Mouse (Mus musculus) liver, postnatal 0 days (tissue): ENCODE measurements at regions not wholly inside any gene's neighbourhood (a gene's known extent, or its start where the extent isn't known, plus 50 kb on each side); places are given as distances from the start of the nearest gene placed in this dataset.

Source experiments
- ATAC-seq: fragments of 200-750 bp; cut with Nextera tagmentation; 2 replicates; pipeline ENCODE4 v1.8.0; 2017; ENCODE audit warnings: mild to moderate bottlenecking, moderate library complexity
- DNase-seq: peaks from one replicate; pipeline ENCODE4 v3.0.0-alpha.2; 2016
- H3K27ac ChIP-seq: fragments of 300-500 bp; sonication (generic); 2 replicates; pipeline ENCODE4 v1.5.1; 2014; ENCODE audit warnings: antibody characterized with exemption, moderate library complexity, mild to moderate bottlenecking, low read depth
- H3K27me3 ChIP-seq: fragments of 300-500 bp; sonication (generic); 2 replicates; pipeline ENCODE4 v1.6.1; 2014; ENCODE audit warnings: low read length, control low read depth, mixed read lengths; ENCODE audit not compliant: insufficient read depth
- H3K36me3 ChIP-seq: fragments of 300-500 bp; sonication (generic); replicated peaks from 2 replicates; pipeline ENCODE4 v1.6.1; 2014; ENCODE audit warnings: mild to moderate bottlenecking, control low read depth, low read length, moderate library complexity, mixed read lengths; ENCODE audit not compliant: insufficient read depth
- H3K4me1 ChIP-seq: fragments of 300-500 bp; sonication (generic); 2 replicates; pipeline ENCODE4 v1.6.1; 2014; ENCODE audit warnings: antibody characterized with exemption, mild to moderate bottlenecking, control low read depth; ENCODE audit not compliant: insufficient read depth
- H3K4me2 ChIP-seq: fragments of 300-500 bp; sonication (generic); 2 replicates; pipeline ENCODE4 v1.6.1; 2014; ENCODE audit warnings: low read depth, mild to moderate bottlenecking, low read length, moderate library complexity, mixed read lengths
- H3K4me3 ChIP-seq: fragments of 300-500 bp; sonication (generic); 2 replicates; pipeline ENCODE4 v1.5.1; 2014; ENCODE audit warnings: low read depth, low read length
- H3K9ac ChIP-seq: fragments of 300-500 bp; sonication (generic); replicated peaks from 2 replicates; pipeline ENCODE4 v1.6.1; 2014; ENCODE audit warnings: mild to moderate bottlenecking, moderate library complexity
- H3K9me3 ChIP-seq: fragments of 300-500 bp; sonication (generic); 2 replicates; pipeline ENCODE4 v1.6.1; 2016; ENCODE audit warnings: mild to moderate bottlenecking, control low read depth, low read length, mixed read lengths
- CTCF ChIP-seq: sonication (generic); IDR thresholded peaks from 2 replicates; pipeline ENCODE4 v1.5.1; 2016; ENCODE audit warnings: antibody characterized with exemption, low read depth
- EP300 ChIP-seq: IDR thresholded peaks from 2 replicates; pipeline ENCODE4 v1.6.1; 2016; ENCODE audit warnings: antibody characterized with exemption, low read depth, mild to moderate bottlenecking
- WGBS: fragments of 180-500 bp; shearing (Covaris S2); extraction: QIAGEN DNeasy Blood & Tissue Kit; methylation state at CpG from one replicate; pipeline ENCODE4 v1.1.7; 2014; ENCODE audit not compliant: insufficient replicate concordance; 5-methylcytosine and 5-hydroxymethylcytosine counted together

DNA sequence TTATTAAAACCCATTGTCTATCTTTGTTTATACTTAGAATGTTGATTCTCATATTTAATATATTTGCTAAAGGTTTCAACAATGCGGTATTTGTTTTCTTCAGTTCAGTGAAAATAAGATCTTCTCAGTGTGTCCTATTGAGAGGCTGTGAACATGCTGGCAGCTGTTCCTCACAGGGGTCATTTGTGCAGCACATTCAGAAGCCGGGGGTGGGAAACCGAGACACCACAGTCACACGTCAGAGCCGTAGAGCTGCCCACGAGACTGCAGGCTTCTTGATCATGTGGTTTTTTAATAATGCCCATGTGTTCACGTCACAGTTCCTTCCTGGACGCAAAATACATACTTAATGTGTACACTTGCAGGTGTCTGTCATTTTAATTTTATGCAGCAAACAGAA lies 564.3 kb upstream of the BB014433 start:
- Histone ChIP-seq H3K27me3 (no peaks in the 10 kb centered on the region), H3K36me3 (no peaks in the 10 kb centered on the region), H3K4me2 (no peak overlapping the region), H3K9ac (no peak overlapping the region), H3K4me1 (no peaks in the 10 kb centered on the region), H3K9me3 (no peaks in the 10 kb centered on the region), H3K4me3 (no peak overlapping the region), H3K27ac (no peak overlapping the region)
- 69% methylated on average over 8 of the region's 8 CpGs for WGBS
- DNase-seq, result no peak
- no peak for ATAC-seq
- TF ChIP-seq EP300 (no peak), CTCF (no peak)

- no peak overlapping the region for H3K9ac ChIP-seq
- H3K27ac ChIP-seq, result no peak overlapping the region
- no peaks in the 10 kb centered on the region for H3K27me3 ChIP-seq
- no peaks in the 10 kb centered on the region for H3K9me3 ChIP-seq
- no peak overlapping the region for H3K4me3 ChIP-seq
- DNase-seq, result no peak
- 40% methylated on average over 7 of the region's 7 CpGs for WGBS
- TF ChIP-seq CTCF (no peak), EP300 (no peak)
- H3K4me2 ChIP-seq, result no peak overlapping the region
- no peaks in the 10 kb centered on the region for H3K4me1 ChIP-seq
- H3K36me3 ChIP-seq, result no peaks in the 10 kb centered on the region
- ATAC-seq, result no peak
These were observed 561.8 kb upstream of the BB014433 start for GRCm38 (mm10) chr8:15607598-15608215.

DNA sequence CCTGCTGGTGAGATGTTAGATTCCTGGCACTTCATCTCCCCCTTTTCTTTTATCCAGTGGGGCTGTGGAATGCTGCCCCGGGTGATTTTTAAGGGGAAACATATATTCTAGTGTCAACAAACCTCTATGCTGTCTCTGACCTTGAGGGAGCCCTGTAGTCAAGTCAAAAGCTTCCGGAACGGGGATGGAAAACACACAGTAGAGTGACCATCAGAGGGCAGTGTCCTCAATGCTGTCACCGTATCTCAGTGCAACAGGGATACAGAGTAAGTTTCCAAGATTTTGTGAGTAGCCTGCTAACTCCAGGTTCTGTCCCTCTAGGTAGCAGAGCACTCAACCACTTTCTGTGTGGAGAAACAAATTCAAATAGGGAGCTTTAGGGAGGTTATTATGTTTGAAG lies 555.7 kb upstream of the BB014433 start:
- H3K27ac ChIP-seq, result no peak overlapping the region
- H3K4me3 ChIP-seq, result no peak overlapping the region
- no peaks in the 10 kb centered on the region for H3K4me1 ChIP-seq
- no peak for ATAC-seq
- no peak overlapping the region for H3K9ac ChIP-seq
- DNase-seq, result no peak
- H3K4me2 ChIP-seq, result no peak overlapping the region
- H3K9me3 ChIP-seq, result no peaks in the 10 kb centered on the region
- 69% methylated on average over 4 of the region's 4 CpGs for WGBS
- H3K27me3 ChIP-seq, result no peaks in the 10 kb centered on the region
- TF ChIP-seq CTCF, result no peak
- no peak for TF ChIP-seq EP300
- no peaks in the 10 kb centered on the region for H3K36me3 ChIP-seq

- 90% methylated on average over 6 of the region's 6 CpGs for WGBS
These were observed 547.2 kb upstream of the BB014433 start for GRCm38 (mm10) chr8:15593106-15593505.

DNA sequence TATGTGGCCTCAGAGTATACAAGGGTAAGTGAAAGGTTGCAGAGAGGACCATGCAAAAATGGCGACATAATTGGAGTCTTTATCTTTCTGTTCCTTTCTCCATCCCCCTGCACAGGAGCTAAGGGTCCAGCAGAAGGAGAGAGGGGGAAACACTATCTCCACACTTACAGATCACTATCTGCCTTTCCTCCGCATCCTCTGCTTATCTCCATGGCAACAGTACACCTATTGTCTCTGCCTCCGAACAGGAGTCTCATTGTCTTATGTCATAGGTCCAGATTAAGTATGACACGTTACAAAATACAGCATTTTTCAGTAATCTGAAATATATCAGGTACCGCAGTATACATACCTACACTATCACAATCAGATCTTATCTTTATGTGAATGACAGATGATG lies 537.9 kb upstream of the BB014433 start:
- no peaks in the 10 kb centered on the region for H3K36me3 ChIP-seq
- no peak overlapping the region for H3K4me3 ChIP-seq
- no peak overlapping the region for H3K27ac ChIP-seq
- no peak overlapping the region for H3K9ac ChIP-seq
- H3K9me3 ChIP-seq, result no peaks in the 10 kb centered on the region
- no peaks in the 10 kb centered on the region for H3K27me3 ChIP-seq
- H3K4me2 ChIP-seq, result no peak overlapping the region
- no peaks in the 10 kb centered on the region for H3K4me1 ChIP-seq
- DNase-seq (no peak), ATAC-seq (no peak)
- no peak for TF ChIP-seq CTCF
- 60% methylated on average over 5 of the region's 5 CpGs for WGBS

More at GRCm38 (mm10) chr8:15593106-15593505, 547.2 kb upstream of the BB014433 start:
- Histone ChIP-seq H3K4me1 (no peaks in the 10 kb centered on the region), H3K27me3 (no peaks in the 10 kb centered on the region), H3K9ac (no peak overlapping the region), H3K36me3 (no peaks in the 10 kb centered on the region), H3K4me3 (no peak overlapping the region), H3K4me2 (no peak overlapping the region), H3K27ac (no peak overlapping the region), H3K9me3 (no peaks in the 10 kb centered on the region)
- no peak for DNase-seq
- TF ChIP-seq EP300 (no peak), CTCF (no peak)
- no peak for ATAC-seq

- H3K4me2 ChIP-seq, result no peak overlapping the region
- H3K27me3 ChIP-seq, result no peaks in the 10 kb centered on the region
- WGBS, result 78% methylated on average over 5 of the region's 5 CpGs
- H3K4me3 ChIP-seq, result no peak overlapping the region
- H3K9ac ChIP-seq, result no peak overlapping the region
- H3K4me1 ChIP-seq, result no peaks in the 10 kb centered on the region
- H3K27ac ChIP-seq, result no peak overlapping the region
- H3K9me3 ChIP-seq, result no peaks in the 10 kb centered on the region
- ATAC-seq, result no peak
- no peaks in the 10 kb centered on the region for H3K36me3 ChIP-seq
- TF ChIP-seq EP300 (no peak), CTCF (no peak)
- DNase-seq, result no peak
These were observed 524.2 kb upstream of the BB014433 start for GRCm38 (mm10) chr8:15570091-15570490.

- TF ChIP-seq EP300 (no peak), CTCF (no peak)
- ATAC-seq (no peak), DNase-seq (no peak)
- Histone ChIP-seq H3K4me1 (no peaks in the 10 kb centered on the region), H3K9ac (no peak overlapping the region), H3K36me3 (no peaks in the 10 kb centered on the region), H3K9me3 (no peaks in the 10 kb centered on the region), H3K27ac (no peak overlapping the region), H3K27me3 (no peaks in the 10 kb centered on the region), H3K4me3 (no peak overlapping the region), H3K4me2 (no peak overlapping the region)
- 69% methylated on average over 2 of the region's 2 CpGs for WGBS
These were observed 521.9 kb upstream of the BB014433 start for GRCm38 (mm10) chr8:15567742-15568141.
